Mouse (Mus musculus) regulatory T cell (primary cell): ENCODE data around the gene Tmem170.

Experiments used
- in situ Hi-C: fragments of 300-600 bp; cut with MboI, MseI; formaldehyde crosslinking; loops from one replicate; pipeline ENCODE4 v1.15.1; 2025; ENCODE audit warnings: high pct_unique_total_duplicates

Tmem170 gene

GRCm38 (mm10) chr8:111818556-111818955 is 58.0 kb downstream of the Tmem170 start:
- in situ Hi-C loops: no loop called here

GRCm38 (mm10) chr8:111815078-111815477 is 61.5 kb downstream of the Tmem170 start:
- in situ Hi-C loops: no loop called here

GRCm38 (mm10) chr8:111813818-111814217 is 62.7 kb downstream of the Tmem170 start:
- in situ Hi-C loops: no loop called here
